Mouse (Mus musculus) macrophage (primary cell): ENCODE data around the gene Mecr. TPM values are rescaled to one million over a fixed set of nuclear protein-coding genes. Genes with fewer than 3 reads are reported as not detected.

ENCODE experiments used
- H3K27ac ChIP-seq: fragments of 350-480 bp; formaldehyde crosslinking; 2 replicates; pipeline ENCODE4 v1.9.0; 2021
- H3K36me3 ChIP-seq: fragments of 350-480 bp; formaldehyde crosslinking; 2 replicates; pipeline ENCODE4 v1.9.0; 2021; ENCODE audit errors: inconsistent target
- H3K4me3 ChIP-seq: fragments of 350-480 bp; formaldehyde crosslinking; 2 replicates; pipeline ENCODE4 v1.9.0; 2021; ENCODE audit errors: inconsistent target
- H3K79me2 ChIP-seq: fragments of 350-480 bp; formaldehyde crosslinking; 2 replicates; pipeline ENCODE4 v1.9.0; 2021; ENCODE audit errors: inconsistent target
- WGBS: methylation state at CpG from one replicate; pipeline ENCODE4 v1.1.7; 2026; ENCODE audit warnings: inconsistent platforms; ENCODE audit not compliant: missing documents; 5-methylcytosine and 5-hydroxymethylcytosine counted together
- polyA plus RNA-seq: library from polyadenylated mRNA; stranded (reverse); fragments of 250-400 nt; gene quantifications from 3 replicates; pipeline ENCODE4 v1.2.4, GENCODE M21; 2018; ENCODE audit warnings: inconsistent platforms

Mecr gene
- polyA plus RNA-seq, 1 experiment from 2014 or later, result 15.9 TPM

GRCm38 (mm10) chr4:131917010-131917555, 73.8 kb downstream of the Mecr start:
- 36% methylated on average over 10 of the region's 10 CpGs for WGBS
- no peaks in the 10 kb centered on the region for H3K79me2 ChIP-seq
- no peaks in the 10 kb centered on the region for H3K36me3 ChIP-seq
- H3K4me3 ChIP-seq, result no peak overlapping the region
- no peak overlapping the region for H3K27ac ChIP-seq

Other genes starting within 250 kb of the Mecr start
- gene Ptpru, start 5.2 kb upstream of the Mecr start, polyA plus RNA-seq, result 0.08 to 0.11 TPM (median 0.10 TPM) in 3 replicates
- gene Srsf4, start 30.1 kb downstream of the Mecr start, polyA plus RNA-seq, result 30.6 to 39.6 TPM (median 32.8 TPM) in 3 replicates
- not detected in 3 replicates for gene Tmem200b, start 78.3 kb downstream of the Mecr start, polyA plus RNA-seq
- 0.10 to 0.15 TPM (median 0.14 TPM) in 3 replicates for gene Gm10300, start 231.2 kb downstream of the Mecr start, polyA plus RNA-seq
- gene Epb41, start 231.9 kb downstream of the Mecr start, polyA plus RNA-seq, result 45.7 to 91.9 TPM (median 56.7 TPM) in 3 replicates